ENCODE assay signal across 17 mouse cellular contexts in genomic region chr2:163404037-163404815, GRCm38 (mm10). TPM values are rescaled to one million over a fixed set of nuclear protein-coding genes. Genes with fewer than 3 reads are reported as not detected.
DNase-seq lines count a peak whose midpoint lies in the region; TF ChIP-seq lines count a peak whose summit lies in the region.
"Had no signal": no experiment of that assay in that cellular context is flagged by ENCODE, and none has a peak within 500 bp of the region (broad histone marks: within the 10 kb centered on the region; RNA-seq: fewer than 3 reads in every experiment).

No protein-coding gene starts in this region.

- H3K27me3 ChIP-seq in kidney, adult 2 months (replicated peaks; ENCODE audit: control insufficient read depth, insufficient read depth, low read length) = no peaks in the 10 kb centered on the region
- H3K27me3 ChIP-seq: limb, embryonic 12.5 days; midbrain, embryonic 13.5 days; neural tube, embryonic 12.5 days had no signal

- no peak for TF ChIP-seq CTCF in kidney, adult 2 months (conservative IDR thresholded peaks at IDR 0.05; ENCODE audit: insufficient read depth, insufficient read length, low read depth, low read length)

- peak; percentile 63 for DNase-seq in kidney, adult 2 months
- no peak for DNase-seq in kidney, adult 18-20 months
- DNase-seq in ovary, postnatal 36 days (ENCODE audit: low spot score) = peak; percentile 64
- no peak for DNase-seq in ovary, postnatal 10 days (ENCODE audit: low spot score)
- DNase-seq in kidney, postnatal 36 days = peak; percentile 34 to 45
- DNase-seq in frontal cortex, postnatal 36 days (ENCODE audit: low spot score in 2 of 2) = no peak
- no peak for DNase-seq in spleen, adult 12 weeks (ENCODE audit: low spot score)
- DNase-seq in cerebellum, adult 9-10 months = no peak
- DNase-seq: cerebellum, adult 8-10 months; spleen, adult 18-20 months had no signal

- peak overlapping the region; percentile 51; the same call in 1 of the 2 replicates for H3K27ac ChIP-seq in kidney, adult 2 months (ENCODE audit: insufficient read depth, low read depth, low read length)
- H3K27ac ChIP-seq: hindbrain, embryonic 10.5 days; left cerebral cortex, adult 2 months; limb, embryonic 12.5 days; macrophage; midbrain, embryonic 13.5 days; neural tube, embryonic 12.5 days had no signal

- 38% methylated on average over 8 of the region's 8 CpGs for WGBS in kidney, adult 2 months

- no peak for TF ChIP-seq POLR2A in kidney, adult 2 months (IDR thresholded peaks at IDR 0.05; ENCODE audit: low read depth, low read length)

- peaks cover 15% of the 10 kb centered on the region for H3K36me3 ChIP-seq in kidney, adult 2 months (ENCODE audit: control insufficient read depth, insufficient read depth, low read length)

- peaks cover 12% of the 10 kb centered on the region; the same call in 1 of the 2 replicates for H3K4me1 ChIP-seq in kidney, adult 2 months (ENCODE audit: control insufficient read depth, insufficient read depth, low read length)
- H3K4me1 ChIP-seq: hindbrain, embryonic 10.5 days; limb, embryonic 12.5 days; midbrain, embryonic 13.5 days; neural tube, embryonic 12.5 days had no signal

- H3K4me3 ChIP-seq in kidney, adult 2 months (ENCODE audit: insufficient read depth, low read depth, low read length) = no peak overlapping the region
- H3K4me3 ChIP-seq: erythroblast, embryonic 14.5 days; hindbrain, embryonic 10.5 days; left cerebral cortex, adult 2 months; limb, embryonic 12.5 days; midbrain, embryonic 13.5 days; neural tube, embryonic 12.5 days had no signal

RNA-seq across cellular contexts. Expression of gene Jph2, which starts 6.4 kb away (rescaled TPM):
- polyA plus RNA-seq in kidney, adult 2 months (2012; rRNA removed) = 3.1 and 3.8 TPM in 2 replicates
- polyA plus RNA-seq: erythroblast, embryonic 14.5 days; macrophage had no signal

RNA-seq across cellular contexts. Expression of gene Oser1, which starts 20.3 kb away (rescaled TPM):
- polyA plus RNA-seq in kidney, adult 2 months (2012; rRNA removed) = 11.5 and 13.9 TPM in 2 replicates

RNA-seq across cellular contexts. Expression of gene Gdap1l1, which starts 34.0 kb away (rescaled TPM):
- polyA plus RNA-seq in kidney, adult 2 months (2012; rRNA removed) = 0.31 and 0.38 TPM in 2 replicates
- polyA plus RNA-seq: erythroblast, embryonic 14.5 days had no signal

Comparison
In these comparisons a context has a peak if more than half of its experiments do, and no peak if none do; other contexts are left out.
1. DNase-seq: peak in kidney, adult 2 months (single experiment), ovary, postnatal 36 days (single experiment) and kidney, postnatal 36 days (2 of 2); none in kidney, adult 18-20 months (single experiment), ovary, postnatal 10 days (single experiment), frontal cortex, postnatal 36 days (0 of 2), spleen, adult 12 weeks (single experiment) and cerebellum, adult 9-10 months (single experiment).